Mouse (Mus musculus): ENCODE measurements around the gene Icmt. TPM values are rescaled to one million over a fixed set of nuclear protein-coding genes. Genes with fewer than 3 reads are reported as not detected.

Icmt gene
- 10 to 100 TPM; 30.4 to 31.6 TPM for total RNA-seq (2021)
- long read RNA-seq, experiment 1, full-length matches to known transcripts, result 4 of 14 reads
- long read RNA-seq, experiment 1, partial matches to known transcripts, result 0 of 14 reads
- long read RNA-seq, experiment 1, other reads (novel, unspliced or antisense), result 10 of 14 reads
- long read RNA-seq, experiment 2, full-length matches to known transcripts, result 14 of 24 reads
- long read RNA-seq, experiment 2, partial matches to known transcripts, result 1 of 24 reads
- long read RNA-seq, experiment 2, other reads (novel, unspliced or antisense), result 9 of 24 reads

- DNase-seq, result peak; percentile 100
Measured at GRCm38 (mm10) chr4:152296874-152297861, at the start of gene Icmt. Gene Icmt, plus strand, starts transcription at chr4:152297227.

GRCm38 (mm10) chr4:152250615-152251014 lies 46.4 kb upstream of the Icmt start:
- no peak for DNase-seq

- DNase-seq, result peak; percentile 45
Measured at GRCm38 (mm10) chr4:152253183-152253759, 43.8 kb upstream of the Icmt start.

GRCm38 (mm10) chr4:152257070-152257469 lies 40.0 kb upstream of the Icmt start:
- peak; percentile 62 for DNase-seq

- DNase-seq, result peak; percentile 31
Measured at GRCm38 (mm10) chr4:152260451-152260850, 36.6 kb upstream of the Icmt start.

- no peak for DNase-seq
Measured at GRCm38 (mm10) chr4:152262187-152262586, 34.8 kb upstream of the Icmt start.

- DNase-seq, result no peak
Measured at GRCm38 (mm10) chr4:152263089-152263488, 33.9 kb upstream of the Icmt start.

- peak; percentile 25 for DNase-seq
Measured at GRCm38 (mm10) chr4:152263512-152264176, 33.4 kb upstream of the Icmt start.

GRCm38 (mm10) chr4:152264177-152264530 lies 32.9 kb upstream of the Icmt start:
- no peak for DNase-seq

- DNase-seq, result no peak
Measured at GRCm38 (mm10) chr4:152264867-152265568, 32.0 kb upstream of the Icmt start.

GRCm38 (mm10) chr4:152265791-152266190 lies 31.2 kb upstream of the Icmt start:
- no peak for DNase-seq

- peak; percentile 58 for DNase-seq
Measured at GRCm38 (mm10) chr4:152266236-152266895, 30.7 kb upstream of the Icmt start.

GRCm38 (mm10) chr4:152267748-152268369 lies 29.2 kb upstream of the Icmt start:
- peak; percentile 78 for DNase-seq

GRCm38 (mm10) chr4:152269967-152270366 lies 27.1 kb upstream of the Icmt start:
- DNase-seq, result no peak

- DNase-seq, result no peak
Measured at GRCm38 (mm10) chr4:152270599-152270998, 26.4 kb upstream of the Icmt start.

- DNase-seq, result no peak
Measured at GRCm38 (mm10) chr4:152271334-152271733, 25.7 kb upstream of the Icmt start.

- DNase-seq, result no peak
Measured at GRCm38 (mm10) chr4:152272006-152272405, 25.0 kb upstream of the Icmt start.

- DNase-seq, result peak; percentile 57
Measured at GRCm38 (mm10) chr4:152272449-152273049, 24.5 kb upstream of the Icmt start.

- DNase-seq, result no peak
Measured at GRCm38 (mm10) chr4:152273191-152273590, 23.8 kb upstream of the Icmt start.

GRCm38 (mm10) chr4:152273621-152274236 lies 23.3 kb upstream of the Icmt start, which contains the start of gene Gpr153:
Gene Gpr153, plus strand, starts transcription at chr4:152274232.
- peak; percentile 63 for DNase-seq
